Mouse (Mus musculus): ENCODE data around the gene Pak1ip1. TPM values are rescaled to one million over a fixed set of nuclear protein-coding genes. Genes with fewer than 3 reads are reported as not detected.

Pak1ip1 gene
- polyA plus RNA-seq, 1 experiment = 36.2 TPM

DNA sequence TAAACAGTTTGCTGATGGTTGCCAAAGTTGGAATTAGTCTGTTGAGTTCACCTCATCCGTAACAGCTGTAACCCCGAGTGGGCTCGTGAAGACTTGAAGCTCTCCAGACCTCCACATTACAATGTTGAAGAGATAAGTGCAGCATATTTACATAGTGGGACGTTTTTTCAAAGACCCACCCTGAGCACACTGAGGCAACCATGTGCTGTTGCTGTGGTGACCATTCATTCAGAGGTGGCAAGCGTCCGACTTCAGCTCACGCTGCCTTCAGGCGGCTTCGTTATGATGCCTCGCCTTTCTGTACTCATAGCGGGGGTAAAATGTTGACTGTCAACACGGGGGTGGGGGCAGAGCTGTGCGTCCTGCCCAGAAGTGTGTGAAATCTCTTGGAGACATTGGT is 21.3 kb downstream of the Pak1ip1 start:
- no peak overlapping the region for H3K4me3 ChIP-seq (ENCODE audit: extremely low read depth, insufficient read depth, insufficient read length)
- H3K4me1 ChIP-seq (ENCODE audit: control insufficient read depth, insufficient read depth, insufficient read length) = peaks cover 3% of the 10 kb centered on the region; the same call in 1 of the 2 replicates
- no peak for DNase-seq (ENCODE audit: low read depth in 1 of 2, low spot score in 2 of 2)
- H3K27ac ChIP-seq (ENCODE audit: insufficient read depth, low read length) = no peak overlapping the region
- TF ChIP-seq CTCF (IDR thresholded peaks at IDR 0.05; ENCODE audit: extremely low read depth, insufficient read depth, insufficient read length, insufficient replicate concordance) (no peak), POLR2A (IDR thresholded peaks at IDR 0.05; ENCODE audit: low read depth, low read length) (no peak)
- no peaks in the 10 kb centered on the region for H3K27me3 ChIP-seq (ENCODE audit: control insufficient read depth, insufficient read depth, low read length)
- peaks cover 15% of the 10 kb centered on the region for H3K36me3 ChIP-seq (ENCODE audit: control insufficient read depth, insufficient read depth, low read length)
- WGBS = 93% methylated on average over 13 of the region's 13 CpGs

DNA sequence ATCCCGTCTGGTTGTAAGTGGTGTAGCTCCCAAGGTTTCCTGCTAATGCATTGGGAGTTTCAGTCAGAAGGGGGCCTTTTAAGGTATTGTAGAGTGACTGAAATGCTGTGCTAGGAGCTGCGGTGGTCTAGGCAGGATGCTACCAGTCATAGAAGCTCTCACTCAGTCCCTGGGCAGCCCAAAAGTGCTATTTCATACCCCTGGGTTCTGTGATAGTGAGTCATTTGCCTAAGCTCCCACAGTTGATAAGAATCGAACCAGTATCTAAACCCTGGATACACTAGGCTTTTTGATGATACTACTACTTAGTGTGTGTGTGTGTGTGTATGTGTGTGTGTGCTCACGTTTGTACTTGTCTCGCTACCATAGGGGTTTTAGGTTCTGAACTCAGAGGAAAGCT is 29.3 kb downstream of the Pak1ip1 start:
- TF ChIP-seq POLR2A (IDR thresholded peaks at IDR 0.05; ENCODE audit: low read depth, low read length) (no peak), CTCF (IDR thresholded peaks at IDR 0.05; ENCODE audit: extremely low read depth, insufficient read depth, insufficient read length, insufficient replicate concordance) (no peak)
- no peaks in the 10 kb centered on the region for H3K36me3 ChIP-seq (ENCODE audit: control insufficient read depth, insufficient read depth, low read length)
- H3K4me3 ChIP-seq (ENCODE audit: extremely low read depth, insufficient read depth, insufficient read length) = no peak overlapping the region
- no peak for DNase-seq (ENCODE audit: low read depth in 1 of 2, low spot score in 2 of 2)
- WGBS = 73% methylated on average over 5 of the region's 5 CpGs
- no peaks in the 10 kb centered on the region for H3K4me1 ChIP-seq (ENCODE audit: control insufficient read depth, insufficient read depth, insufficient read length)
- H3K27ac ChIP-seq (ENCODE audit: insufficient read depth, low read length) = no peak overlapping the region
- H3K27me3 ChIP-seq (ENCODE audit: control insufficient read depth, insufficient read depth, low read length) = no peaks in the 10 kb centered on the region

DNA sequence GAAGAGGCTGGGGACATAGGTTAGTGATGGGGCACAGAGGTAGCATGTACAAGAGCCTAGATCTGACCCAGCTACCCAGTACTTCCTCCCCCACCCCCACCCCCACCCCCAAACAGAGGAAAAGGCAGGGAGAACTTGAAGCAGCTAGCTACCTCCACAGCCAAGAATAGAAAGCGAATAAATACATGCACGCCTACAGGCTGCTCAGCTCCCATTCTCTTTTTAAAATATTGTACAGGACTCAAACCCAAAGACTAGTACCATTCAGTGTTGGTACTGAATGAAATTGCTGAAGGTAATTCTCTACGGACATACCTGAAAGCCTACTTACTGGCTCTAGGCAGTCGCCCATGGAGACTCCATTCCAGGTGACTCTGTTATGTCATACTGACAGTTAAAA is 41.7 kb downstream of the Pak1ip1 start:
- TF ChIP-seq POLR2A (IDR thresholded peaks at IDR 0.05; ENCODE audit: low read depth, low read length) (no peak), CTCF (IDR thresholded peaks at IDR 0.05; ENCODE audit: extremely low read depth, insufficient read depth, insufficient read length, insufficient replicate concordance) (no peak)
- no peaks in the 10 kb centered on the region for H3K36me3 ChIP-seq (ENCODE audit: control insufficient read depth, insufficient read depth, low read length)
- H3K4me3 ChIP-seq (ENCODE audit: extremely low read depth, insufficient read depth, insufficient read length) = no peak overlapping the region
- DNase-seq (ENCODE audit: low read depth in 1 of 2, low spot score in 2 of 2) = no peak
- no peaks in the 10 kb centered on the region for H3K27me3 ChIP-seq (ENCODE audit: control insufficient read depth, insufficient read depth, low read length)
- no peaks in the 10 kb centered on the region for H3K4me1 ChIP-seq (ENCODE audit: control insufficient read depth, insufficient read depth, insufficient read length)
- H3K27ac ChIP-seq (ENCODE audit: insufficient read depth, low read length) = no peak overlapping the region
- WGBS = 78% methylated on average over 4 of the region's 4 CpGs

DNA sequence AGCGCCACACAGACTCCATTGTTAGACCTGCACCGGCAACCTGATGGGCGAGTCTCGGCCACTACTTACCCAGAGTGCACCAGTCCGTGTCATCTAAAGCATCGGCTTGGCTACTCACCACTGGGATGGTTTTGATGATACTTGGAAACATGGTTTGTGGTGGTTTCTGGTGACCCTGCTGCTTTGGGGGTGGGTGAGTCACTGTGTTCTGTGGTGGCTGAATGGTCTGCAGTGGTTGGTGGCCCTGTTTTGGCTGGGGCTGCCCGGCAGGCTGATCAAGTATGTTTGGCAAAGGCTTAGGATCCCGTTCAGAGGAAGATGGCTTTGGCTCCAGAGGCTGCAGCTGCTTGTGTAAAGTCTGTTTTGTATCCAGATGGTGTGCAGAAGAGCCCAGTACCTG is 45.1 kb downstream of the Pak1ip1 start:
- Histone ChIP-seq H3K4me3 (ENCODE audit: extremely low read depth, insufficient read depth, insufficient read length) (no peak overlapping the region), H3K27me3 (ENCODE audit: control insufficient read depth, insufficient read depth, low read length) (peaks cover 1% of the 10 kb centered on the region; the same call in 1 of the 2 replicates), H3K27ac (ENCODE audit: insufficient read depth, low read length) (no peak overlapping the region), H3K36me3 (ENCODE audit: control insufficient read depth, insufficient read depth, low read length) (no peaks in the 10 kb centered on the region), H3K4me1 (ENCODE audit: control insufficient read depth, insufficient read depth, insufficient read length) (no peaks in the 10 kb centered on the region)
- 93% methylated on average over 8 of the region's 8 CpGs for WGBS
- TF ChIP-seq CTCF (IDR thresholded peaks at IDR 0.05; ENCODE audit: extremely low read depth, insufficient read depth, insufficient read length, insufficient replicate concordance) (no peak), POLR2A (IDR thresholded peaks at IDR 0.05; ENCODE audit: low read depth, low read length) (no peak)
- no peak for DNase-seq (ENCODE audit: low read depth in 1 of 2, low spot score in 2 of 2)

DNA sequence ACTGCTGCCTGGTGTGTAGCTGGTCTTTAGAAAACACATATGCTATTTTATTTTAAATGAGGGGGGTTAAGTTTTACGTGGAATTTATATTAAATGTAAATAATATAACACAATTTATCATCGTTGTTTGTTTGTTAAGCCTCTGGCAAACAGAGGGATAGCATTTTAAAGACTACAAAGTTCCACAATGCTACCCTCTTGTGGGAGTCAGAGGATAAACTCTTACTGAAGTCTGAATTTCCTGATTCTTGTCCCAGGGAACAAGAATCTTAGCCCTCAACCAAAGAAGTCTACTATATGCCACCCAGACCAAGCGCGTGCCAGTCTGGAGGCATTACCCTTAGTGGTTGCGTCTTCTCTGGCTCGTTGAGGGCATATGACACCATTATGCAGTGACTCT is 46.5 kb downstream of the Pak1ip1 start:
- TF ChIP-seq CTCF (IDR thresholded peaks at IDR 0.05; ENCODE audit: extremely low read depth, insufficient read depth, insufficient read length, insufficient replicate concordance) = no peak
- TF ChIP-seq POLR2A (IDR thresholded peaks at IDR 0.05; ENCODE audit: low read depth, low read length) = no peak
- H3K4me3 ChIP-seq (ENCODE audit: extremely low read depth, insufficient read depth, insufficient read length) = no peak overlapping the region
- H3K36me3 ChIP-seq (ENCODE audit: control insufficient read depth, insufficient read depth, low read length) = no peaks in the 10 kb centered on the region
- no peak for DNase-seq (ENCODE audit: low read depth in 1 of 2, low spot score in 2 of 2)
- H3K27ac ChIP-seq (ENCODE audit: insufficient read depth, low read length) = no peak overlapping the region
- H3K27me3 ChIP-seq (ENCODE audit: control insufficient read depth, insufficient read depth, low read length) = peaks cover 1% of the 10 kb centered on the region; the same call in 1 of the 2 replicates
- 84% methylated on average over 6 of the region's 6 CpGs for WGBS
- H3K4me1 ChIP-seq (ENCODE audit: control insufficient read depth, insufficient read depth, insufficient read length) = no peaks in the 10 kb centered on the region

DNA sequence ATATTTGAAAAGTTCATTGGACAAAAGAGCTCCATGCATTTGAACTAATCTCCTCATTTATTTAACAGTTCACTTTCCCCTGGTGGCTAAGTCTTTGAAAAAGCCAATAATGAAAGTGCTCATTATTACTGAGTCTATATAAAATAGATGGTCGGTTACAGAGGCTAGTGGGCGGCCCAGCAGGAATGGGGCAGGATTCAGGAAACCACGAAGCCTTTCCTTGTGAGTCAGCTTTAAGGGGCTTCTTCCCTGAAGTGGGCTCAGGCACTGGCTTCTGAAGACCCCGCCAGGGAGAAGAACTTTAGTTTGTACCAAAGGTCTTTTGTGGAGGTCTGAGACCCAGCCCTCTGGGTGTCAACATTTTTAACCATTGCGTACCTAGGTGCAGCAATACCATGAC is 51.1 kb downstream of the Pak1ip1 start:
- no peaks in the 10 kb centered on the region for H3K36me3 ChIP-seq (ENCODE audit: control insufficient read depth, insufficient read depth, low read length)

More for the DNA sequence above, 51.1 kb downstream of the Pak1ip1 start:
- no peaks in the 10 kb centered on the region for H3K4me1 ChIP-seq (ENCODE audit: control insufficient read depth, insufficient read depth, insufficient read length)
- no peak for TF ChIP-seq POLR2A (IDR thresholded peaks at IDR 0.05; ENCODE audit: low read depth, low read length)
- 71% methylated on average over 5 of the region's 5 CpGs for WGBS
- no peak overlapping the region for H3K4me3 ChIP-seq (ENCODE audit: extremely low read depth, insufficient read depth, insufficient read length)
- peaks cover 1% of the 10 kb centered on the region; the same call in 1 of the 2 replicates for H3K27me3 ChIP-seq (ENCODE audit: control insufficient read depth, insufficient read depth, low read length)
- H3K27ac ChIP-seq (ENCODE audit: insufficient read depth, low read length) = no peak overlapping the region
- no peak for DNase-seq (ENCODE audit: low read depth in 1 of 2, low spot score in 2 of 2)

Other genes starting within 250 kb of the Pak1ip1 start
- gene Gcnt2, start 141.3 kb upstream of the Pak1ip1 start, polyA plus RNA-seq (2012; rRNA removed) = 2.0 and 2.2 TPM in 2 replicates
- gene Tmem14c, start 15.3 kb downstream of the Pak1ip1 start, polyA plus RNA-seq (2012; rRNA removed) = 82.3 and 88.8 TPM in 2 replicates
- not detected in 2 replicates for gene Mak, start 78.7 kb downstream of the Pak1ip1 start, polyA plus RNA-seq (2012; rRNA removed)
- gene Gcm2, start 110.0 kb downstream of the Pak1ip1 start, polyA plus RNA-seq (2012; rRNA removed) = 0.15 and 0.26 TPM in 2 replicates
- gene Sycp2l, start 113.3 kb downstream of the Pak1ip1 start, polyA plus RNA-seq (2012; rRNA removed) = not detected in 2 replicates
- 0.04 and 0.07 TPM in 2 replicates for gene Elovl2, start 219.4 kb downstream of the Pak1ip1 start, polyA plus RNA-seq (2012; rRNA removed)
- gene Smim13, start 248.8 kb downstream of the Pak1ip1 start, polyA plus RNA-seq (2012; rRNA removed) = 2.2 and 2.6 TPM in 2 replicates